Mouse (Mus musculus) layer of hippocampus, adult 8-10 months (tissue): ENCODE results near the gene Cacna1c. TPM values are rescaled to one million over a fixed set of nuclear protein-coding genes. Genes with fewer than 3 reads are reported as not detected.

Experiments
- total RNA-seq, 4 experiments: library from RNA; stranded (reverse); gene quantifications; 2 replicates each; pipeline ENCODE4 v1.2.4; 2022

The Cacna1c gene
- total RNA-seq, 4 experiments from 2014 or later = 67.6 to 88.2 (median 75.8) TPM

Other genes starting within 250 kb of the Cacna1c start
- gene Dcp1b, start 21.2 kb downstream of the Cacna1c start, total RNA-seq = 10 to 100 TPM; 18.7 to 25.1 (median 19.6) TPM
- 1 to 10 TPM in 3 of 4 experiments, under 1 TPM in 1; 0.93 to 3.8 (median 2.7) TPM for gene Cacna2d4, start 40.1 kb upstream of the Cacna1c start, total RNA-seq
- 10 to 100 TPM; 43.7 to 47.6 (median 45.5) TPM for gene Lrtm2, start 134.3 kb upstream of the Cacna1c start, total RNA-seq
- 10 to 100 TPM; 41.4 to 46.2 (median 44.2) TPM for gene Adipor2, start 221.3 kb upstream of the Cacna1c start, total RNA-seq